Mouse (Mus musculus) lung, embryonic 14.5 days (tissue): Measurements from ENCODE around the gene Man1a. TPM values are rescaled to one million over a fixed set of nuclear protein-coding genes. Genes with fewer than 3 reads are reported as not detected.

Experiments used
- ATAC-seq: fragments of 200-750 bp; cut with Nextera tagmentation; 2 replicates; pipeline ENCODE4 v1.8.0; 2017; ENCODE audit warnings: mild to moderate bottlenecking, moderate TSS enrichment, moderate library complexity; ENCODE audit not compliant: insufficient read depth
- DNase-seq: peaks from one replicate; pipeline ENCODE4 v3.0.0-alpha.2; 2015
- H3K27ac ChIP-seq: fragments of 300-500 bp; sonication (generic); 2 replicates; pipeline ENCODE4 v1.5.1; 2014; ENCODE audit warnings: low read depth, mild to moderate bottlenecking, moderate library complexity
- H3K27me3 ChIP-seq: fragments of 300-500 bp; sonication (generic); 2 replicates; pipeline ENCODE4 v1.6.1; 2014; ENCODE audit warnings: low read length, control low read depth; ENCODE audit not compliant: insufficient read depth
- H3K36me3 ChIP-seq: fragments of 300-500 bp; sonication (generic); 2 replicates; pipeline ENCODE4 v1.6.1; 2014; ENCODE audit warnings: control low read depth; ENCODE audit not compliant: insufficient read depth
- H3K4me1 ChIP-seq: fragments of 300-500 bp; sonication (generic); 2 replicates; pipeline ENCODE4 v1.6.1; 2014; ENCODE audit warnings: antibody characterized with exemption, control low read depth; ENCODE audit not compliant: insufficient read depth
- H3K4me2 ChIP-seq: fragments of 300-500 bp; sonication (generic); 2 replicates; pipeline ENCODE4 v1.6.1; 2014; ENCODE audit warnings: mild to moderate bottlenecking
- H3K4me3 ChIP-seq: fragments of 300-500 bp; sonication (generic); 2 replicates; pipeline ENCODE4 v1.5.1; 2014; ENCODE audit warnings: low read depth, low read length
- H3K9ac ChIP-seq: fragments of 300-500 bp; sonication (generic); 2 replicates; pipeline ENCODE4 v1.6.1; 2014
- H3K9me3 ChIP-seq: fragments of 300-500 bp; sonication (generic); 2 replicates; pipeline ENCODE4 v1.6.1; 2016; ENCODE audit warnings: low read depth, low read length, control low read depth
- CTCF ChIP-seq: IDR thresholded peaks from 2 replicates; pipeline ENCODE4 v1.5.1; 2016; ENCODE audit warnings: antibody characterized with exemption, low read depth
- WGBS: fragments of 180-500 bp; shearing (Covaris S2); extraction: QIAGEN DNeasy Blood & Tissue Kit; methylation state at CpG from one replicate; pipeline ENCODE4 v1.1.7; 2014; 5-methylcytosine and 5-hydroxymethylcytosine counted together
- polyA plus RNA-seq: library from polyadenylated mRNA; unstranded; fragments of >200 nt; fragmentation: Nextera tagmentation; extraction: Ambion mirVana; gene quantifications from 2 replicates; pipeline ENCODE4 v1.2.1, GENCODE M21; 2014

Gene Man1a
- polyA plus RNA-seq, 1 experiment from 2014 or later: 4.7 TPM

GRCm38 (mm10) chr10:53886475-53886874, 189.9 kb downstream of the Man1a start:
- DNase-seq: no peak
- H3K9me3 ChIP-seq: no peaks in the 10 kb centered on the region
- H3K4me1 ChIP-seq: no peaks in the 10 kb centered on the region
- no peak for TF ChIP-seq CTCF
- H3K4me2 ChIP-seq: no peak overlapping the region
- no peaks in the 10 kb centered on the region for H3K27me3 ChIP-seq
- ATAC-seq: no peak
- no peak overlapping the region for H3K9ac ChIP-seq
- WGBS: 72% methylated on average over 5 of the region's 5 CpGs
- H3K36me3 ChIP-seq: no peaks in the 10 kb centered on the region
- no peak overlapping the region for H3K4me3 ChIP-seq
- no peak overlapping the region for H3K27ac ChIP-seq

GRCm38 (mm10) chr10:53881310-53881709, 195.1 kb downstream of the Man1a start:
- no peak for DNase-seq
- Histone ChIP-seq H3K4me2 (no peak overlapping the region), H3K4me3 (no peak overlapping the region), H3K36me3 (no peaks in the 10 kb centered on the region), H3K27me3 (no peaks in the 10 kb centered on the region), H3K9me3 (no peaks in the 10 kb centered on the region), H3K4me1 (no peaks in the 10 kb centered on the region), H3K9ac (no peak overlapping the region), H3K27ac (no peak overlapping the region)
- no peak for TF ChIP-seq CTCF
- ATAC-seq: no peak

GRCm38 (mm10) chr10:53875896-53876295, 200.5 kb downstream of the Man1a start:
- 77% methylated on average over 4 of the region's 4 CpGs for WGBS
- no peak for DNase-seq
- Histone ChIP-seq H3K9ac (no peak overlapping the region), H3K27ac (no peak overlapping the region), H3K27me3 (no peaks in the 10 kb centered on the region), H3K36me3 (no peaks in the 10 kb centered on the region), H3K9me3 (no peaks in the 10 kb centered on the region), H3K4me3 (no peak overlapping the region), H3K4me2 (no peak overlapping the region), H3K4me1 (no peaks in the 10 kb centered on the region)
- TF ChIP-seq CTCF: no peak
- ATAC-seq: no peak

- no peak for ATAC-seq
- WGBS: 68% methylated on average over 3 of the region's 3 CpGs
- Histone ChIP-seq H3K27me3 (no peaks in the 10 kb centered on the region), H3K9me3 (no peaks in the 10 kb centered on the region), H3K4me1 (no peaks in the 10 kb centered on the region), H3K4me3 (no peak overlapping the region), H3K9ac (no peak overlapping the region), H3K4me2 (no peak overlapping the region), H3K36me3 (no peaks in the 10 kb centered on the region), H3K27ac (no peak overlapping the region)
- no peak for DNase-seq
- TF ChIP-seq CTCF: no peak
Measured at GRCm38 (mm10) chr10:53874191-53874590, 202.2 kb downstream of the Man1a start.

- peak; percentile 74 for TF ChIP-seq CTCF
Measured at GRCm38 (mm10) chr10:53863486-53864357, 212.7 kb downstream of the Man1a start.

GRCm38 (mm10) chr10:53859879-53860278, 216.5 kb downstream of the Man1a start:
- no peaks in the 10 kb centered on the region for H3K9me3 ChIP-seq
- no peaks in the 10 kb centered on the region for H3K4me1 ChIP-seq
- ATAC-seq (no peak), DNase-seq (no peak)
- H3K4me3 ChIP-seq: no peak overlapping the region
- no peaks in the 10 kb centered on the region for H3K36me3 ChIP-seq
- H3K27ac ChIP-seq: no peak overlapping the region
- TF ChIP-seq CTCF: no peak
- no peaks in the 10 kb centered on the region for H3K27me3 ChIP-seq
- WGBS: 82% methylated on average over 1 of the region's 1 CpGs
- no peak overlapping the region for H3K4me2 ChIP-seq
- H3K9ac ChIP-seq: no peak overlapping the region

More at GRCm38 (mm10) chr10:53863486-53864357, 212.7 kb downstream of the Man1a start:
- no peak overlapping the region for H3K9ac ChIP-seq
- H3K9me3 ChIP-seq: no peaks in the 10 kb centered on the region
- H3K27ac ChIP-seq: no peak overlapping the region
- H3K27me3 ChIP-seq: no peaks in the 10 kb centered on the region
- H3K4me2 ChIP-seq: no peak overlapping the region
- 44% methylated on average over 7 of the region's 7 CpGs for WGBS
- no peak overlapping the region for H3K4me3 ChIP-seq
- DNase-seq (peak; percentile 89), ATAC-seq (peak; percentile 73)
- no peaks in the 10 kb centered on the region for H3K36me3 ChIP-seq
- no peaks in the 10 kb centered on the region for H3K4me1 ChIP-seq

- Histone ChIP-seq H3K4me2 (no peak overlapping the region), H3K9ac (no peak overlapping the region), H3K4me3 (no peak overlapping the region), H3K9me3 (no peaks in the 10 kb centered on the region), H3K27ac (no peak overlapping the region), H3K36me3 (no peaks in the 10 kb centered on the region), H3K4me1 (no peaks in the 10 kb centered on the region), H3K27me3 (no peaks in the 10 kb centered on the region)
- ATAC-seq: no peak
- 82% methylated on average over 3 of the region's 3 CpGs for WGBS
- no peak for TF ChIP-seq CTCF
- peak; percentile 8 for DNase-seq
Measured at GRCm38 (mm10) chr10:53859224-53859623, 217.2 kb downstream of the Man1a start.
